Mouse (Mus musculus): ENCODE measurements around the gene Ankrd11. TPM values are rescaled to one million over a fixed set of nuclear protein-coding genes. Genes with fewer than 3 reads are reported as not detected.

Gene Ankrd11
- polyA plus RNA-seq, 1 experiment: 32.5 TPM

GRCm38 (mm10) chr8:122992296-122992695 lies 49.8 kb downstream of the Ankrd11 start:
- peaks cover 100% of the 10 kb centered on the region for H3K79me2 ChIP-seq (ENCODE audit: control insufficient read depth, insufficient read depth)
- no peaks in the 10 kb centered on the region for H3K27me3 ChIP-seq (ENCODE audit: control insufficient read depth, insufficient read depth, insufficient read length)
- H3K36me3 ChIP-seq (ENCODE audit: control insufficient read depth, insufficient read depth): no peaks in the 10 kb centered on the region
- no peak overlapping the region for H3ac ChIP-seq (ENCODE audit: control insufficient read depth, insufficient read length, low read depth)
- no peak overlapping the region for H3K4me3 ChIP-seq (ENCODE audit: insufficient read depth, poor library complexity, severe bottlenecking)
- no peak for TF ChIP-seq MYOD1 (IDR thresholded peaks at IDR 0.05; ENCODE audit: control insufficient read depth, insufficient read length, low read depth)
- no peak for TF ChIP-seq FOSL1 (IDR thresholded peaks at IDR 0.05; ENCODE audit: insufficient read depth, low read length, poor library complexity, severe bottlenecking)
- TF ChIP-seq CEBPB (IDR thresholded peaks at IDR 0.05; ENCODE audit: low read depth): no peak
- no peak for TF ChIP-seq CTCF (IDR thresholded peaks at IDR 0.05; ENCODE audit: control insufficient read depth, insufficient read depth, insufficient read length)
- no peak for TF ChIP-seq MAX (IDR thresholded peaks at IDR 0.05)
- no peak for TF ChIP-seq MYOG (IDR thresholded peaks at IDR 0.05; ENCODE audit: control insufficient read depth, extremely low read depth, insufficient read length)
- no peak for TF ChIP-seq USF1 (IDR thresholded peaks at IDR 0.05; ENCODE audit: low read depth)
- H3K79me3 ChIP-seq (ENCODE audit: low read depth): peaks cover 98% of the 10 kb centered on the region

- Histone ChIP-seq H3K4me3 (ENCODE audit: insufficient read depth, poor library complexity, severe bottlenecking) (no peak overlapping the region), H3K27me3 (ENCODE audit: control insufficient read depth, insufficient read depth, insufficient read length) (no peaks in the 10 kb centered on the region), H3K79me3 (ENCODE audit: low read depth) (peaks cover 98% of the 10 kb centered on the region), H3K79me2 (ENCODE audit: control insufficient read depth, insufficient read depth) (peaks cover 100% of the 10 kb centered on the region), H3ac (ENCODE audit: control insufficient read depth, insufficient read length, low read depth) (no peak overlapping the region), H3K36me3 (ENCODE audit: control insufficient read depth, insufficient read depth) (no peaks in the 10 kb centered on the region)
- TF ChIP-seq MAX (IDR thresholded peaks at IDR 0.05): no peak
- no peak for TF ChIP-seq CEBPB (IDR thresholded peaks at IDR 0.05; ENCODE audit: low read depth)
- no peak for TF ChIP-seq MYOD1 (IDR thresholded peaks at IDR 0.05; ENCODE audit: control insufficient read depth, insufficient read length, low read depth)
- TF ChIP-seq MYOG (IDR thresholded peaks at IDR 0.05; ENCODE audit: control insufficient read depth, extremely low read depth, insufficient read length): no peak
- no peak for TF ChIP-seq CTCF (IDR thresholded peaks at IDR 0.05; ENCODE audit: control insufficient read depth, insufficient read depth, insufficient read length)
- no peak for TF ChIP-seq USF1 (IDR thresholded peaks at IDR 0.05; ENCODE audit: low read depth)
- TF ChIP-seq FOSL1 (IDR thresholded peaks at IDR 0.05; ENCODE audit: insufficient read depth, low read length, poor library complexity, severe bottlenecking): no peak
Measured at GRCm38 (mm10) chr8:122991368-122991767, 50.7 kb downstream of the Ankrd11 start.

DNA sequence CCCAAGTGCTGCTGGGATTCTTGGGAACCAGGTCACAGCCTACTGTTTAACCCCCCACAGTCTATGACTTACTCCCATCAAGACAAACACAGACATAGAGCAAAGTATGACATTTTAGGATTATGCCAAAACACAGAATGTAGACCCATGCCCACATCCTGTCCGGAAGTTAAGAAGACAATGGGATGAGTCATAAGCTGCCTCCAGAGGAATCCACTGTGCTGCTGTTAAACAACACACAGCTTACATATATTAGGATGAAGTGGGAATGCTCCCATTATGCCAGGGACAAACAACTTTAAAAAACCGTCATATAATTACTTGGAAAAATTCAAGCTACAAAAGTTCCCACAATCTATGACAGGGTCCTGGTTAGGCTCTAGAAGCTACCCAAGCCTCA lies 52.1 kb downstream of the Ankrd11 start:
- H3K79me3 ChIP-seq (ENCODE audit: low read depth): peaks cover 98% of the 10 kb centered on the region
- TF ChIP-seq CEBPB (IDR thresholded peaks at IDR 0.05; ENCODE audit: low read depth) (no peak), USF1 (IDR thresholded peaks at IDR 0.05; ENCODE audit: low read depth) (no peak), CTCF (IDR thresholded peaks at IDR 0.05; ENCODE audit: control insufficient read depth, insufficient read depth, insufficient read length) (no peak), FOSL1 (IDR thresholded peaks at IDR 0.05; ENCODE audit: insufficient read depth, low read length, poor library complexity, severe bottlenecking) (no peak)
- peaks cover 100% of the 10 kb centered on the region for H3K79me2 ChIP-seq (ENCODE audit: control insufficient read depth, insufficient read depth)
- no peaks in the 10 kb centered on the region for H3K36me3 ChIP-seq (ENCODE audit: control insufficient read depth, insufficient read depth)
- H3ac ChIP-seq (ENCODE audit: control insufficient read depth, insufficient read length, low read depth): no peak overlapping the region
- no peak overlapping the region for H3K4me3 ChIP-seq (ENCODE audit: insufficient read depth, poor library complexity, severe bottlenecking)
- H3K27me3 ChIP-seq (ENCODE audit: control insufficient read depth, insufficient read depth, insufficient read length): no peaks in the 10 kb centered on the region

- no peak for TF ChIP-seq CEBPB (IDR thresholded peaks at IDR 0.05; ENCODE audit: low read depth)
- no peak for TF ChIP-seq MAX (IDR thresholded peaks at IDR 0.05)
- TF ChIP-seq USF1 (IDR thresholded peaks at IDR 0.05; ENCODE audit: low read depth): no peak
- TF ChIP-seq MYOD1 (IDR thresholded peaks at IDR 0.05; ENCODE audit: control insufficient read depth, insufficient read length, low read depth): no peak
- no peak for TF ChIP-seq FOSL1 (IDR thresholded peaks at IDR 0.05; ENCODE audit: insufficient read depth, low read length, poor library complexity, severe bottlenecking)
- no peak for TF ChIP-seq CTCF (IDR thresholded peaks at IDR 0.05; ENCODE audit: control insufficient read depth, insufficient read depth, insufficient read length)
- TF ChIP-seq MYOG (IDR thresholded peaks at IDR 0.05; ENCODE audit: control insufficient read depth, extremely low read depth, insufficient read length): no peak
- peaks cover 97% of the 10 kb centered on the region for H3K79me3 ChIP-seq (ENCODE audit: low read depth)
- H3K36me3 ChIP-seq (ENCODE audit: control insufficient read depth, insufficient read depth): no peaks in the 10 kb centered on the region
- H3K79me2 ChIP-seq (ENCODE audit: control insufficient read depth, insufficient read depth): peaks cover 100% of the 10 kb centered on the region
- H3ac ChIP-seq (ENCODE audit: control insufficient read depth, insufficient read length, low read depth): no peak overlapping the region
- no peak overlapping the region for H3K4me3 ChIP-seq (ENCODE audit: insufficient read depth, poor library complexity, severe bottlenecking)
- H3K27me3 ChIP-seq (ENCODE audit: control insufficient read depth, insufficient read depth, insufficient read length): no peaks in the 10 kb centered on the region
Measured at GRCm38 (mm10) chr8:122988955-122989354, 53.1 kb downstream of the Ankrd11 start.

DNA sequence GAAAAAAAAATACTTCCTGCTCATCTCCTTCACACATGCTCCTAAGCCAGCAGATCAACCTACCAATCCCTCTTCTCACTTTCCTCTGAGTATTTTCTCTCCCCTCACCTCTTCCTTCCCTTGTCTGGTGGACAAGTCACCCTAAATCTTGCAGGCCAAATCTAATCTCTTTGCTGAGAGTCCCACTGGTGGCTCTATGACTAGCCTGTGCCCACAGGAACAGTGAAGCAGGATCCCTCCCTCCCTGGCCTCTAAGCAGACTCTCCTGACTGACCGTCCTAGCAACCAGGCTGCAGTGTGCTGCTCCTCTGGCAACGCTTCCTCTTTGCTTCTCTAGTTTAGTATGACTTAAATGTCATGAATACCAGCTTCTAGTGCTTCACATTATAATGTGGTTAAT lies 54.8 kb downstream of the Ankrd11 start:
- H3ac ChIP-seq (ENCODE audit: control insufficient read depth, insufficient read length, low read depth): no peak overlapping the region
- H3K27me3 ChIP-seq (ENCODE audit: control insufficient read depth, insufficient read depth, insufficient read length): no peaks in the 10 kb centered on the region
- H3K36me3 ChIP-seq (ENCODE audit: control insufficient read depth, insufficient read depth): no peaks in the 10 kb centered on the region
- H3K79me2 ChIP-seq (ENCODE audit: control insufficient read depth, insufficient read depth): peaks cover 100% of the 10 kb centered on the region
- H3K79me3 ChIP-seq (ENCODE audit: low read depth): peaks cover 93% of the 10 kb centered on the region
- TF ChIP-seq MYOG (IDR thresholded peaks at IDR 0.05; ENCODE audit: control insufficient read depth, extremely low read depth, insufficient read length) (no peak), CTCF (IDR thresholded peaks at IDR 0.05; ENCODE audit: control insufficient read depth, insufficient read depth, insufficient read length) (no peak), USF1 (IDR thresholded peaks at IDR 0.05; ENCODE audit: low read depth) (no peak), FOSL1 (IDR thresholded peaks at IDR 0.05; ENCODE audit: insufficient read depth, low read length, poor library complexity, severe bottlenecking) (no peak), MYOD1 (IDR thresholded peaks at IDR 0.05; ENCODE audit: control insufficient read depth, insufficient read length, low read depth) (no peak), MAX (IDR thresholded peaks at IDR 0.05) (no peak), CEBPB (IDR thresholded peaks at IDR 0.05; ENCODE audit: low read depth) (no peak)
- no peak overlapping the region for H3K4me3 ChIP-seq (ENCODE audit: insufficient read depth, poor library complexity, severe bottlenecking)

All from C2C12 (cell line).